Mouse (Mus musculus) kidney, embryonic 15.5 days (tissue): ENCODE measurements around the gene Gnb1. TPM values are rescaled to one million over a fixed set of nuclear protein-coding genes. Genes with fewer than 3 reads are reported as not detected.
"Not testable (repeated sequence)": the region's sequence is repeated elsewhere in the genome, so short reads cannot be mapped to it uniquely, and the experiment has no call there.

Experiments
- ATAC-seq: fragments of 200-750 bp; cut with Nextera tagmentation; replicated peaks from 2 replicates; pipeline ENCODE4 v1.8.0; 2017; ENCODE audit warnings: moderate TSS enrichment; ENCODE audit not compliant: low FRiP score
- H3K27ac ChIP-seq: fragments of 300-500 bp; sonication (generic); 2 replicates; pipeline ENCODE4 v1.5.1; 2015; ENCODE audit warnings: mild to moderate bottlenecking, inconsistent platforms
- H3K27me3 ChIP-seq: fragments of 300-500 bp; sonication (generic); 2 replicates; pipeline ENCODE4 v1.6.1; 2015; ENCODE audit warnings: inconsistent platforms
- H3K36me3 ChIP-seq: fragments of 300-500 bp; sonication (generic); 2 replicates; pipeline ENCODE4 v1.6.1; 2015; ENCODE audit warnings: inconsistent platforms
- H3K4me1 ChIP-seq: fragments of 300-500 bp; sonication (generic); 2 replicates; pipeline ENCODE4 v1.6.1; 2015; ENCODE audit warnings: inconsistent platforms
- H3K4me2 ChIP-seq: fragments of 300-500 bp; sonication (generic); 2 replicates; pipeline ENCODE4 v1.6.1; 2015; ENCODE audit warnings: moderate library complexity, mild to moderate bottlenecking, inconsistent platforms
- H3K4me3 ChIP-seq: fragments of 300-500 bp; sonication (generic); replicated peaks from 2 replicates; pipeline ENCODE4 v1.5.1; 2015; ENCODE audit warnings: mild to moderate bottlenecking, inconsistent platforms
- H3K9ac ChIP-seq: fragments of 300-500 bp; sonication (generic); 2 replicates; pipeline ENCODE4 v1.6.1; 2015; ENCODE audit warnings: mild to moderate bottlenecking, inconsistent platforms
- H3K9me3 ChIP-seq: fragments of 300-500 bp; sonication (generic); replicated peaks from 2 replicates; pipeline ENCODE4 v1.6.1; 2016; ENCODE audit warnings: inconsistent platforms
- WGBS: fragments of 180-500 bp; shearing (Covaris S2); methylation state at CpG from one replicate; pipeline ENCODE4 v1.1.7; 2015; ENCODE audit warnings: mixed read lengths; 5-methylcytosine and 5-hydroxymethylcytosine counted together
- polyA plus RNA-seq: library from polyadenylated mRNA; unstranded; fragments of >200 nt; fragmentation: Nextera tagmentation; extraction: Ambion mirVana; gene quantifications from 2 replicates; pipeline ENCODE4 v1.2.1, GENCODE M21; 2015

Gene Gnb1
- polyA plus RNA-seq, 1 experiment from 2014 or later = 488 TPM

DNA sequence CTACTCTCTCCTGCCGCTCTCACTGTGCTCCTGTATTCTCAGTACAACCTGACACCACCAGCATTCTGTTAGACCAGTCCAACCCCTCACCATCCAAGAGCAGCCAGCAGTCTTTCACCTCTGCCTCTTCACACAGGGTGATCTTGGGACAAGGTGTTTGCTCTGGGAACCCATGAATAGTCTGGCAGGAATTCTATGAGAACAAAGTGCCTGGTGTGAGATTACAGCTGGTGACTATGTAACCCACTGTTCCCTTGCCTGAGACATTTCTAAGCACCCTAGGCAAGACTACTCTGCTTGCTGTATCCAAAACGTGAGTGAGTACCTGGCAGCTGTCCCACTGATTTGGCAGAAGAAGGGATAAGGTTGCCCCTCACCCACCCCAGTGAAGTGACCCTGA lies 69.8 kb downstream of the Gnb1 start:
- Histone ChIP-seq H3K9ac (no peak overlapping the region), H3K36me3 (peaks cover 58% of the 10 kb centered on the region), H3K27ac (peak overlapping the region; percentile 0), H3K4me2 (no peak overlapping the region), H3K4me1 (peaks cover 50% of the 10 kb centered on the region), H3K9me3 (no peaks in the 10 kb centered on the region), H3K4me3 (no peak overlapping the region), H3K27me3 (no peaks in the 10 kb centered on the region)
- 62% methylated on average over 2 of the region's 2 CpGs for WGBS
- ATAC-seq = no peak

DNA sequence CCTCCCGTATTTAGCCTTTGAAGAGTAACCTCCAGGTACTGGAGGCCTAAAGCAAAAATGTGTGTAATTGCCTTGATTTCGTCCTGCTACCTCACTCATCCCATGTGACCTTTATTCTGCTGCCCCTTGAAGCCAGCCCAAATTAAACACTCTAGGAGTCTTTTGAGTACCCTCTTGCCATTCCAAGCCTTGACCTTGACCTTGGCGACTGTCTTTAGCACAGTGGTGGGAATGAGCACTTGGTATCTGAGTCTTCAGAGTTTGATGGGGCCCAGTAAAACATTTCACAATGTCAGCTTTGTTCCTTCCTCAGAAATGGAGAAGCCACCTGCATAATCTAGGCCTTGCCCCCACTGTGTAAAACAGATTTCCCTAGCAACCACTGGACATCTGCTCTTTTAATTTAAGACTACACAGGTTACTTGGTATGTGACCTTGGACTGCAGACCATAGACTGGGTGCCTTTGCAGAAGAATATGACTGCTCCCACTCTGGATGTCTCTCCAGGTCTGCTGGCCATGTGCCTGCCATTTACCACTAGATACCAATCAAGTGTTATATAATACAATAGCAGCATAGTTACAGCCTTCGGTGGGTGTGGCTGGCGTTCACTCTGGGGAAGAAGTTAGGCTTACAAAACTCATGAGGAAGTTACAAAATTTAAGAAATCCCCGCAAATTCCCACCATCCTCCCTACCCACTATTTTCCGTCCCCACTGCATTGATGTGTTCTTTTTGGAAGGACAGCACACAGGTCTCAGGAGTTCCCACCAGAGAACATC lies 70.7 kb downstream of the Gnb1 start, which contains the start of gene Nadk:
Nadk (plus strand) TSS at position 718 of the 782 bp plus-strand sequence.
- peak within 1 kb of the TSS; percentile 93 for H3K4me3 ChIP-seq
- H3K36me3 ChIP-seq = peaks cover 48% of the 10 kb centered on the region
- peak within 1 kb of the TSS; percentile 85 for H3K4me2 ChIP-seq
- H3K27me3 ChIP-seq = no peaks in the 10 kb centered on the region
- peak within 1 kb of the TSS; percentile 29 for H3K9ac ChIP-seq
- no peak for ATAC-seq
- peak within 1 kb of the TSS; percentile 92 for H3K27ac ChIP-seq
- 66% methylated on average over 7 of the region's 7 CpGs for WGBS
- peaks cover 58% of the 10 kb centered on the region for H3K4me1 ChIP-seq
- no peaks in the 10 kb centered on the region for H3K9me3 ChIP-seq

DNA sequence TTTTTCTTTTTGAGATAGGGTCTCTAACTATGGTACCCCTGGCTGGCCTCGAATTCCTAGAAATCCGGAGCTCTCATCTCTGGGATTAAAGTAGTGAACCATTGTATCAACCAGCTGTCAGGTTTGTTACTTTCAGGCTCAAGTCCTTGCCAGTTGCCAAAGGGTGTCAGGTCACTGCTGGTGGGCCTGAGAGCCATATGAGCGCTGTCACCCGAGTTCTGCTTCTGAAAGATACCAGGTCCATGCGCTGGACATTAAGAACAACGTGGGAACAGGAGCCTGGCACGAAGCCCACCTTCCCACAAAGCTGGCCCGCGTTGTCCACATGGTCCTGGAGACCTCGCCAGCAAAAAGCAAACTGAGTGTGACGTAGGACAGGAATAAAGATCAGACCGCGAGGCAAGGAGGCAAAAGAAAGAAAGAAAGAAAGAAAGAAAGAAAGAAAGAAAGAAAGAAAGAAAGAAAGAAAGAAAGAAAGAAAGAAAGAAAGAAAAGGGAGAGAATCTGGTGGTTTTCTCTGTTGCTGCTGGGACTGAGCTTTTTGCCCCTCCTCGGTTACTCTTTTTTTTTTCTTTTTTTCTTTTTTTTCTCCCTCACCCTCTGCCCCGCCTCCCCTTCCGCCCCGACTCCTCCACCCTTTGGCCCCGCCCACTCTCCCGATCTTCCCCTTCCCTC lies 71.7 kb downstream of the Gnb1 start:
- Histone ChIP-seq H3K4me3 (peak overlapping the region; percentile 93), H3K4me2 (peak overlapping the region; percentile 85), H3K4me1 (peaks cover 67% of the 10 kb centered on the region), H3K27me3 (no peaks in the 10 kb centered on the region), H3K36me3 (peaks cover 39% of the 10 kb centered on the region), H3K9ac (peak overlapping the region; percentile 29), H3K27ac (peak overlapping the region; percentile 92), H3K9me3 (no peaks in the 10 kb centered on the region)
- ATAC-seq = 0 out of 2 replicates have a peak, but pooled peaks have one; percentile 10
- 3% methylated on average over 18 of the region's 19 CpGs for WGBS

DNA sequence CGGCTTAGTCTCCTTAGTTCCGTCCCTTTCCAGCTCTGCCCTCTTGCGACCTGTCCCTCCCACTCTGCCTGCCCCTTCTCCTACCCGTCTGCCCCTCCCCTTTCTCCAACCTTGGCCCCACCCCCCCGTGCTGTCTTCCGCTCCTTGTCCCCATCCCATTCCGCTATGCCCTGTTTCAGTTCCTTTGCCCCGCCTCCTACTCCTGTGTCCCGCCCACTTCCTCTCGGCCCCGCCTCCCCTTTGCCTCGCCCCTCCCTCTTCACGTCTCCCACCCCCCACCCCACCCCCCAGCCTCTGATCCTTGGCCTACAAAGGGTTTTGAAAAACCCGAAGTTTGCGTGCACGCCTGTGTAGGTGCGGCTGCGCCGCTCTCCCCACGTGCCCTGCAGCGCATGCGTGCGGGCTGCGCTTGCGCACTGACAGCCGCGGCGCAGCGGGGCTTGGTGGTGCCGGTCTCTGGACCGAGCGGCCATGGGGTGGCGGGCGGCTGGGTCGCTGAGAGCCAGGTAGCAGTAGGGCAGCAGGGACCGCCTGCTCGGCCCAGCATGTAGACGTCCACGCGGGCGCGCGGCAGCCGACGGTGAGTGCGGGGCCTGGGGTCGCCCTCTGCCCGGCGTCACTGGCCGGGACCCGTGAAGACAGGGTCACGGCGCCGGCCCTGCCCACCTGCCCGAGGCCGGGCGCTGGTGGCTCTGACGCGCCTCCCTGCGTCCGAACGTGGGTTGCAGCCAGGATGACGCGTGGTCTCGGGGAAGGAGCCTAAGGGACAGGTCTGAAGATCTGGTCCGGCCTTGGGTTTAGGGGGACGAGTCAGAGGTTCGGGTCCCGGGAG lies 72.5 kb downstream of the Gnb1 start:
- peak overlapping the region; percentile 78 for H3K9ac ChIP-seq
- peak overlapping the region; percentile 93 for H3K4me3 ChIP-seq
- H3K4me2 ChIP-seq = peak overlapping the region; percentile 85
- under 1% methylated on average over 69 of the region's 69 CpGs for WGBS
- H3K36me3 ChIP-seq = peaks cover 32% of the 10 kb centered on the region
- peaks cover 69% of the 10 kb centered on the region for H3K4me1 ChIP-seq
- no peaks in the 10 kb centered on the region for H3K9me3 ChIP-seq
- peak overlapping the region; percentile 96 for H3K27ac ChIP-seq
- no peaks in the 10 kb centered on the region for H3K27me3 ChIP-seq
- ATAC-seq = peak; percentile 97

DNA sequence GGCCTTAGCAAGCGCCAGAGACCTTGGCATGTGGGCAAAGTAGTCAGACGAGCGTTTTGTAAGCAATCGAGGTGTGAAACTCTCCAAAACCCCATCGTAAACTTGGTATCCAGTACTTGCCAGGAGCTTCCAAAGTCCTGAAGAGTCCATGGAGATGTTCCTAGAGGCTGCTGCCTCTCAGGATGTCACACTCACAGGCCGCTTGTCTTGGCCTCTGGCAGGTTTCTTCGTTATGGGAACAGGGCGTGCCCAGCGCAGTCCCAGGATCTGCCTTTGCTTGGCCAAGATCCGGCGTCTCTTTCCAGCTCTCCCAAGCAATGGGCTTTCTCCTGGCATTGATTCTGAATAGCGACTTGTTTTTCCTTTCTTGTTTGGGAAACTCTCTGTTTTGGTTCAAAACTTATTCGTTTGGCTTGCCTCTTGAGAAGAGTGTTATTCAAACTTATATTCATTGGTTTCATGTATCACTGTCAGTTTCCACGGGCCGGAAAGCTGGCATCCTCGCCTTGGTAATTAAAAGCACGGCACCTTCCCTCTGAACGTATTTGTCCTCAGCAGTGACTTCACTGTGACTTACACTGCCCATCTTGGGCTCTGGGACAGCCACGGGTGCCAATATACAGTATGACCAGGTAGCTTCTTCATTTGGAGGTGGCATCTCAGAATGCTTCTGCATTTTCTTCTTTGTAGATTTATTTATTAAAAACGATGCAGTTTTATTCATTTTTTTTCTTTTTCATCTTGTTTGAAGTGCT lies 73.3 kb downstream of the Gnb1 start:
- Histone ChIP-seq H3K27ac (peak overlapping the region; percentile 96), H3K4me2 (peak overlapping the region; percentile 85), H3K9ac (peak overlapping the region; percentile 78), H3K4me3 (peak overlapping the region; percentile 93), H3K36me3 (peaks cover 23% of the 10 kb centered on the region), H3K4me1 (peaks cover 69% of the 10 kb centered on the region), H3K27me3 (no peaks in the 10 kb centered on the region), H3K9me3 (no peaks in the 10 kb centered on the region)
- 9% methylated on average over 20 of the region's 20 CpGs for WGBS
- ATAC-seq = no peak

DNA sequence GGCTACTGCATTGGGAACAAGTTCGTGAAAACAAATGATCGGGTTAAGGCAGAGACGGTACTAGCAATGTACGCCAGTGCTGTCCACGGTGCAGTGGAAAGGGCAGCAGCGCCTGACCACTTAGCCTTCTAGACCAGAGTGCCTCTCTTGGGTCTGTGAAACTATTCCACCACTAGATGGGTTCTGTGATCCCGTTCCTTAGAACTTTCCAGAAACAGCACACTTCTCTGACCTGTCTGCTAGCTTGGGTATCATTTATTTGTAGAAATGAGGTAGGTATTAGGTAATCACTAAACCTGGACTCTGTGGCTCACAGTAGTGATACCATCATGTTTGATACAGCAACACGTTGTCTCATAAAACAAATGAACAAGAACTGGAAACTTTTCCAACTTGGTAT lies 75.4 kb downstream of the Gnb1 start:
- H3K4me3 ChIP-seq = peak overlapping the region; percentile 0; the same call in 1 of the 2 replicates
- peak overlapping the region; percentile 64 for H3K27ac ChIP-seq
- ATAC-seq = no peak
- H3K4me1 ChIP-seq = peaks cover 60% of the 10 kb centered on the region
- no peaks in the 10 kb centered on the region for H3K9me3 ChIP-seq
- no peaks in the 10 kb centered on the region for H3K27me3 ChIP-seq
- peak overlapping the region; percentile 35 for H3K4me2 ChIP-seq
- H3K36me3 ChIP-seq = 0 out of 2 replicates have a peak, but pooled peaks cover 2% of the 10 kb centered on the region
- 39% methylated on average over 8 of the region's 8 CpGs for WGBS
- peak overlapping the region; percentile 24; the same call in 1 of the 2 replicates for H3K9ac ChIP-seq

DNA sequence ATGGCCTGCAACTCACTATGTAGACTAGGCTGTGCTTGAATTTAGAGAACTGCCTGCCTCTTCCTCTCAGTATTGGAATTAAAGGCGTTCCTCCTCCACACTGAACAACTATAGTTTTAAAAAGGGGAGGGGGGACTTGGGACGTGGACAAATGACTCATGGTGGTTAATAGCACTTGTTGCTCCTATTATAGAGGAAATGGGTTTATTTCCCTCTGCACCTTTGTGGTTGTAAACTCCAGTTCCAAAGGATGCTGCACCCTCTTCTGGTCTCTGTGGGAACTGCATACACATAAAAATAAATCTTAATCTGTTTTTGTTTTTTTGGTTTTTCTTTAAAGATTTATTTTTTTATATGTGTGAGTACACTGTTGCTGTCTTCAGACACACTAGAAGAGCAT lies 77.0 kb downstream of the Gnb1 start:
- H3K9ac ChIP-seq = no peak overlapping the region
- H3K4me1 ChIP-seq = peaks cover 48% of the 10 kb centered on the region
- no peak overlapping the region for H3K4me2 ChIP-seq
- no peaks in the 10 kb centered on the region for H3K27me3 ChIP-seq
- 18% methylated on average over 2 of the region's 2 CpGs for WGBS
- no peak overlapping the region for H3K4me3 ChIP-seq
- no peak overlapping the region for H3K27ac ChIP-seq
- H3K36me3 ChIP-seq = no peaks in the 10 kb centered on the region
- ATAC-seq = no peak
- H3K9me3 ChIP-seq = no peaks in the 10 kb centered on the region

DNA sequence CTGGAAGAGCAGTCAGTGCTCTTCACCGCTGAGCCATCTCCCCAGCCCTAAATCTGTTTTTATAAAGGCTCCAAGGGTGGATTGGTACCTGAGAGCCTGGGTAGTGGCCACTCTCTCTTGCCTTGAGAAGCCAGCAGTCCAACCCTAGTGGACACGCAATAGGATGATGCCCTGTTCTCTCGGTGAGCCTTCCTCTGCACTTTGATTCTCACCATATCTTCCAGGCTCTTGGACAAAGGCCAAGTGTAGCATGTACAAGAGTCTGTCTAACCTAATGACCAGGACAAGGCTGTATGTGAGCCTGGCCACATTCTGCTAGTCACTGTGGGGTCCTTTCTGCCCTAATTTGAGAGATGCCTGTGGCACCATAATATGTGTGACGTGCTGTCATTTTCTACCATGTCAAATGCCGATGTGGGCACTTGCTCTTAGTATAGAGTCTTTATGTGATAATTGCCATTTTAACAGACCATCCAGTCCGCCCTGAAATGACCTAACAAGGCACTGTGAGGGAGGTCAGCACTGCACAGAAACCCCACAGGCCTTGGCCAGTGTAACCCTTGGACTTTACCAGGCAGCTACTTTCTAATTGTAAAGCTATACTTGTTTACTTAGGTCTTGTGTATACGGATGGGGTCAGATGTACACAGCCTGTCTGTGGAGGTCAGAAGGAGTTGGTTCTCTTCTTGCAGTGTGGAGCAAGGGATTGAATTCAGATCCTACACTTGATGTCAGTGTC lies 77.6 kb downstream of the Gnb1 start:
- Histone ChIP-seq H3K36me3 (no peaks in the 10 kb centered on the region), H3K27ac (no peak overlapping the region), H3K27me3 (no peaks in the 10 kb centered on the region), H3K4me1 (peaks cover 48% of the 10 kb centered on the region), H3K4me2 (no peak overlapping the region), H3K9ac (no peak overlapping the region), H3K4me3 (no peak overlapping the region), H3K9me3 (no peaks in the 10 kb centered on the region)
- ATAC-seq = no peak
- WGBS = 78% methylated on average over 7 of the region's 7 CpGs

DNA sequence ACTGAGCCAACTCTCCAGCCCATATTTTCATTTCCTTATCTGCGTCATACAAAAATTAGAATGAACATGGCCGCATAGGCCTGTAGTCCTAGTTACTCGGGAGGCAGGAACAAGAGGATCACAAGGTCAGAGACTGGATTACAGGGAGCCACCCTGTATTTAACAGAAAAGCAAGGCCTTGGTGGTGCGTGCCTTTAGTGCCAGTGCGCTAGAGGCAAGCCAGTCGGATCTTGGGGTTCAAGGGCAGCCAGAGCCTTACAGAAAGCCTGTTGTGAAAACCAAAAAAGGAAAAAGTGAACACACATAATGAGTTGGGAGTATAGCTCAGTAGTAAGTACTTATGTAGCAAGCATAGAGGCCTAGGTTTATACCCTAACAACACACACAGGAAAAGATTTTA lies 78.7 kb downstream of the Gnb1 start:
- no peak overlapping the region for H3K4me2 ChIP-seq
- no peak overlapping the region for H3K9ac ChIP-seq
- 92% methylated on average over 6 of the region's 6 CpGs for WGBS
- H3K4me1 ChIP-seq = peaks cover 39% of the 10 kb centered on the region
- no peak overlapping the region for H3K27ac ChIP-seq
- no peaks in the 10 kb centered on the region for H3K27me3 ChIP-seq
- H3K9me3 ChIP-seq = no peaks in the 10 kb centered on the region
- H3K36me3 ChIP-seq = no peaks in the 10 kb centered on the region
- ATAC-seq = no peak
- H3K4me3 ChIP-seq = no peak overlapping the region

DNA sequence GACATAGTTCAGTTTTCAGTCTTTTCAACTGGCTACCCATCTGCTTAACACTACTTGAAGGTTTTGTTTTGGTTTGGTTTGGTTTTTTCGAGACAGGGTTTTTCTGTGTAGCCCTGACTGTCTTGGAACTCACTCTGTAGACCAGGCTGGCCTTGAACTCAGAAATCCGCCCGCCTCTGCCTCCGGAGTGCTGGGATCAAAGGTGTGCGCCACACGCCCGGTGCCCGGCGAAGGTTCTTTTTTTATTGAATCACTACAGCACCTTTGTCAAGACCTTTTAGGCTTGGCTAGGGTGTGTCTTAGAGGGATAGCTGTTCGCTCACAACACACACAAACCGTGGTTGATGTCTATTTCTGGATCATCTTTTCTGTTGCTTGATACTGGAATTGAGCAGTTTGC lies 79.2 kb downstream of the Gnb1 start:
- H3K9me3 ChIP-seq, H3K27me3 ChIP-seq, H3K9ac ChIP-seq, H3K36me3 ChIP-seq, ATAC-seq, H3K27ac ChIP-seq, H3K4me2 ChIP-seq, H3K4me3 ChIP-seq: not testable (repeated sequence)
- 89% methylated on average over 11 of the region's 11 CpGs for WGBS
- H3K4me1 ChIP-seq = peaks cover 34% of the 10 kb centered on the region

DNA sequence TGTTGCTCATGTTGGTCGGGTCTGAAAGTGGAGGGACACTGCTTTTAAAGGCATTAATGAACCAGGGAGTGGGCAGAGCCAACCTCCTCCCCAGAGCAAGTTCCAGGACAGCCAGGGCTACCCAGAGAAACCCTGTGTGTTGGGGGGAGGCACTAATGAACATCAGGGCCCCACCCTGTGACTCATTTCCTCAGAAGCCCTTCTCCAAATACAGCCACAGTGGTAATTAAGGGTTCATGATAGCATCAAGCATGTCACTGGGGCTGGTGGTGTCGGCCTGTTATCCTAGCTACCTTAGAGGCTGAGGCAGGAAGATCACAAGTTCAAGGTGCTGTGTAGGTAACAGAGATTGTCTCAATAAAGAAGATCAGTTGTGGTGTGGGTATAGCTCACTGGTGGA lies 80.3 kb downstream of the Gnb1 start:
- H3K4me1 ChIP-seq = peaks cover 23% of the 10 kb centered on the region
- H3K9ac ChIP-seq = no peak overlapping the region
- H3K27ac ChIP-seq = no peak overlapping the region
- 75% methylated on average over 2 of the region's 2 CpGs for WGBS
- no peak overlapping the region for H3K4me3 ChIP-seq
- no peak for ATAC-seq
- no peaks in the 10 kb centered on the region for H3K9me3 ChIP-seq
- no peaks in the 10 kb centered on the region for H3K27me3 ChIP-seq
- peaks cover 6% of the 10 kb centered on the region; the same call in 1 of the 2 replicates for H3K36me3 ChIP-seq
- H3K4me2 ChIP-seq = no peak overlapping the region
